Mouse (Mus musculus): ENCODE data around the gene E330017A01Rik. TPM values are rescaled to one million over a fixed set of nuclear protein-coding genes. Genes with fewer than 3 reads are reported as not detected.

Gene E330017A01Rik
- total and polyA plus RNA-seq, 2 experiments from 2014 or later = not detected

GRCm38 (mm10) chr16:58662287-58662791 lies 23.8 kb upstream of the E330017A01Rik start:
- Histone ChIP-seq H3K9me3 (replicated peaks; ENCODE audit: control insufficient read depth, low read length) (no peaks in the 10 kb centered on the region), H3K27me3 (ENCODE audit: control insufficient read depth, insufficient read depth, low read length) (no peaks in the 10 kb centered on the region), H3K27ac (ENCODE audit: low read depth) (no peak overlapping the region), H3K4me3 (ENCODE audit: low read depth, low read length) (no peak overlapping the region), H3K4me2 (ENCODE audit: low read depth, low read length) (no peak overlapping the region), H3K4me1 (ENCODE audit: control insufficient read depth, insufficient read depth) (no peaks in the 10 kb centered on the region), H3K9ac (replicated peaks; ENCODE audit: low read depth, low read length) (no peak overlapping the region), H3K36me3 (replicated peaks; ENCODE audit: control insufficient read depth, insufficient read depth, low read length) (no peaks in the 10 kb centered on the region)
- ATAC-seq (ENCODE audit: insufficient read depth, low read depth) (no peak), DNase-seq (ENCODE audit: low spot score) (no peak)
- TF ChIP-seq EP300 (IDR thresholded peaks at IDR 0.05; ENCODE audit: low read depth) = no peak
- no peak for TF ChIP-seq CTCF (IDR thresholded peaks at IDR 0.05; ENCODE audit: low read depth)

GRCm38 (mm10) chr16:58661826-58662225 lies 23.3 kb upstream of the E330017A01Rik start:
- no peak for DNase-seq (ENCODE audit: low spot score)
- Histone ChIP-seq H3K4me2 (ENCODE audit: low read depth, low read length) (no peak overlapping the region), H3K36me3 (replicated peaks; ENCODE audit: control insufficient read depth, insufficient read depth, low read length) (no peaks in the 10 kb centered on the region), H3K27me3 (ENCODE audit: control insufficient read depth, insufficient read depth, low read length) (no peaks in the 10 kb centered on the region), H3K9me3 (replicated peaks; ENCODE audit: control insufficient read depth, low read length) (no peaks in the 10 kb centered on the region), H3K4me1 (ENCODE audit: control insufficient read depth, insufficient read depth) (no peaks in the 10 kb centered on the region), H3K4me3 (ENCODE audit: low read depth, low read length) (no peak overlapping the region), H3K9ac (replicated peaks; ENCODE audit: low read depth, low read length) (no peak overlapping the region), H3K27ac (ENCODE audit: low read depth) (no peak overlapping the region)
- TF ChIP-seq CTCF (IDR thresholded peaks at IDR 0.05; ENCODE audit: low read depth) (no peak), EP300 (IDR thresholded peaks at IDR 0.05; ENCODE audit: low read depth) (no peak)
- ATAC-seq (ENCODE audit: insufficient read depth, low read depth) = no peak
- 61% methylated on average over 5 of the region's 5 CpGs for WGBS

GRCm38 (mm10) chr16:58658668-58659067 lies 20.1 kb upstream of the E330017A01Rik start:
- WGBS = 76% methylated on average over 6 of the region's 6 CpGs
- Histone ChIP-seq H3K9ac (replicated peaks; ENCODE audit: low read depth, low read length) (no peak overlapping the region), H3K27ac (ENCODE audit: low read depth) (no peak overlapping the region), H3K4me1 (ENCODE audit: control insufficient read depth, insufficient read depth) (no peaks in the 10 kb centered on the region), H3K4me2 (ENCODE audit: low read depth, low read length) (no peak overlapping the region), H3K4me3 (ENCODE audit: low read depth, low read length) (no peak overlapping the region), H3K27me3 (ENCODE audit: control insufficient read depth, insufficient read depth, low read length) (no peaks in the 10 kb centered on the region), H3K9me3 (replicated peaks; ENCODE audit: control insufficient read depth, low read length) (no peaks in the 10 kb centered on the region), H3K36me3 (replicated peaks; ENCODE audit: control insufficient read depth, insufficient read depth, low read length) (no peaks in the 10 kb centered on the region)
- TF ChIP-seq EP300 (IDR thresholded peaks at IDR 0.05; ENCODE audit: low read depth) = no peak
- TF ChIP-seq CTCF (IDR thresholded peaks at IDR 0.05; ENCODE audit: low read depth) = no peak
- no peak for DNase-seq (ENCODE audit: low spot score)
- no peak for ATAC-seq (ENCODE audit: insufficient read depth, low read depth)

- Histone ChIP-seq H3K36me3 (replicated peaks; ENCODE audit: control insufficient read depth, insufficient read depth, low read length) (no peaks in the 10 kb centered on the region), H3K27ac (ENCODE audit: low read depth) (no peak overlapping the region), H3K9me3 (replicated peaks; ENCODE audit: control insufficient read depth, low read length) (no peaks in the 10 kb centered on the region), H3K4me2 (ENCODE audit: low read depth, low read length) (no peak overlapping the region), H3K9ac (replicated peaks; ENCODE audit: low read depth, low read length) (no peak overlapping the region), H3K4me3 (ENCODE audit: low read depth, low read length) (no peak overlapping the region), H3K27me3 (ENCODE audit: control insufficient read depth, insufficient read depth, low read length) (no peaks in the 10 kb centered on the region), H3K4me1 (ENCODE audit: control insufficient read depth, insufficient read depth) (no peaks in the 10 kb centered on the region)
- DNase-seq (ENCODE audit: low spot score) (no peak), ATAC-seq (ENCODE audit: insufficient read depth, low read depth) (no peak)
- TF ChIP-seq CTCF (IDR thresholded peaks at IDR 0.05; ENCODE audit: low read depth) = no peak
- no peak for TF ChIP-seq EP300 (IDR thresholded peaks at IDR 0.05; ENCODE audit: low read depth)
- WGBS = 67% methylated on average over 4 of the region's 4 CpGs
Observed at GRCm38 (mm10) chr16:58656526-58656925, 18.0 kb upstream of the E330017A01Rik start.

GRCm38 (mm10) chr16:58655751-58656150 lies 17.2 kb upstream of the E330017A01Rik start:
- Histone ChIP-seq H3K4me1 (ENCODE audit: control insufficient read depth, insufficient read depth) (no peaks in the 10 kb centered on the region), H3K9me3 (replicated peaks; ENCODE audit: control insufficient read depth, low read length) (no peaks in the 10 kb centered on the region), H3K4me3 (ENCODE audit: low read depth, low read length) (no peak overlapping the region), H3K9ac (replicated peaks; ENCODE audit: low read depth, low read length) (no peak overlapping the region), H3K4me2 (ENCODE audit: low read depth, low read length) (no peak overlapping the region), H3K27ac (ENCODE audit: low read depth) (no peak overlapping the region), H3K27me3 (ENCODE audit: control insufficient read depth, insufficient read depth, low read length) (no peaks in the 10 kb centered on the region), H3K36me3 (replicated peaks; ENCODE audit: control insufficient read depth, insufficient read depth, low read length) (no peaks in the 10 kb centered on the region)
- ATAC-seq (ENCODE audit: insufficient read depth, low read depth) (no peak), DNase-seq (ENCODE audit: low spot score) (no peak)
- TF ChIP-seq EP300 (IDR thresholded peaks at IDR 0.05; ENCODE audit: low read depth) (no peak), CTCF (IDR thresholded peaks at IDR 0.05; ENCODE audit: low read depth) (no peak)

- no peak overlapping the region for H3K9ac ChIP-seq (replicated peaks; ENCODE audit: low read depth, low read length)
- no peaks in the 10 kb centered on the region for H3K9me3 ChIP-seq (replicated peaks; ENCODE audit: control insufficient read depth, low read length)
- H3K4me3 ChIP-seq (ENCODE audit: low read depth, low read length) = no peak overlapping the region
- 86% methylated on average over 10 of the region's 10 CpGs for WGBS
- TF ChIP-seq EP300 (IDR thresholded peaks at IDR 0.05; ENCODE audit: low read depth) = no peak
- TF ChIP-seq CTCF (IDR thresholded peaks at IDR 0.05; ENCODE audit: low read depth) = no peak
- DNase-seq (ENCODE audit: low spot score) (no peak), ATAC-seq (ENCODE audit: insufficient read depth, low read depth) (no peak)
- no peaks in the 10 kb centered on the region for H3K4me1 ChIP-seq (ENCODE audit: control insufficient read depth, insufficient read depth)
- H3K27ac ChIP-seq (ENCODE audit: low read depth) = no peak overlapping the region
- H3K27me3 ChIP-seq (ENCODE audit: control insufficient read depth, insufficient read depth, low read length) = no peaks in the 10 kb centered on the region
- no peaks in the 10 kb centered on the region for H3K36me3 ChIP-seq (replicated peaks; ENCODE audit: control insufficient read depth, insufficient read depth, low read length)
- H3K4me2 ChIP-seq (ENCODE audit: low read depth, low read length) = no peak overlapping the region
Observed at GRCm38 (mm10) chr16:58649979-58650378, 11.4 kb upstream of the E330017A01Rik start.
